Mouse (Mus musculus) olfactory bulb, adult 2 months (tissue): ENCODE measurements around the gene Zbtb6. TPM values are rescaled to one million over a fixed set of nuclear protein-coding genes. Genes with fewer than 3 reads are reported as not detected.

Experiments used
- H3K27ac ChIP-seq: fragments of 200-500 bp; 2 replicates; pipeline ENCODE4 v1.5.1; 2012; ENCODE audit warnings: low read depth, low read length; ENCODE audit not compliant: insufficient read depth
- H3K4me1 ChIP-seq: fragments of 200-500 bp; 2 replicates; pipeline ENCODE4 v1.6.1; 2012; ENCODE audit warnings: low read length; ENCODE audit not compliant: control insufficient read depth, insufficient read depth
- H3K4me3 ChIP-seq: fragments of 200-500 bp; 2 replicates; pipeline ENCODE4 v1.5.1; 2012; ENCODE audit warnings: mild to moderate bottlenecking, low read depth, low read length, moderate library complexity; ENCODE audit not compliant: insufficient read depth
- CTCF ChIP-seq: fragments of 200-500 bp; IDR thresholded peaks from 2 replicates; pipeline ENCODE4 v1.5.1; 2012; ENCODE audit warnings: low read depth, mild to moderate bottlenecking, low read length, moderate library complexity; ENCODE audit not compliant: insufficient read depth
- POLR2A ChIP-seq: fragments of 200-500 bp; IDR thresholded peaks from 2 replicates; pipeline ENCODE4 v1.6.1; 2012; ENCODE audit warnings: mild to moderate bottlenecking, low read depth, low read length, moderate library complexity; ENCODE audit not compliant: insufficient read depth
- WGBS: fragments of 180-500 bp; shearing (Covaris S2); methylation state at CpG from one replicate; pipeline ENCODE4 v1.1.7; 2018; 5-methylcytosine and 5-hydroxymethylcytosine counted together
- polyA plus RNA-seq: library from polyadenylated mRNA; stranded (reverse); fragments of >200 nt; gene quantifications from 2 replicates; pipeline ENCODE4 v1.2.4, GENCODE M21; 2012; ENCODE audit warnings: low replicate concordance; ENCODE audit not compliant: missing spikeins, insufficient read depth, insufficient read length

Zbtb6 gene
- polyA plus RNA-seq, 1 experiment: not detected

DNA sequence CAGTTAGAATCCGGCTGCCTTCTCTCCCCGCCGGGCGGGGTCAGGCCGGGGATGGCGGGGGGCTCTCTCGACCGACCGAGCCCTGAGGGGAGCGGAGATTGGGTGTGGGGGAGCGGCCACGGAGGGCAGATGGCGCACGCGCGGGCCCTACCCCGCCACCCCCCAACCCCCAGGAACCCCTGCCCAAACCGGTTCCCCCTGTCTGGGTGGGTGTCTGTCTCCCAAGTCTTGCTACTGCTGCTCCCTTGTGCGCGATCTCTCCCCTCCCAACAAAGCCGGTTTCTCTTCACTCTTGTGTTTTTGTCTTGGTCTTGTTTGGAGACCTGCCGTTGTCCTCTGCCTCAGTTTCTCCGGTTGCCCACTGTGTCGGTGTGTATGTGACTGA, 9.4 kb upstream of the Zbtb6 start:
- H3K4me1 ChIP-seq: peaks cover 9% of the 10 kb centered on the region; the same call in 1 of the 2 replicates
- peak overlapping the region; percentile 46; the same call in 1 of the 2 replicates for H3K27ac ChIP-seq
- TF ChIP-seq CTCF: no peak
- no peak for TF ChIP-seq POLR2A
- under 1% methylated on average over 14 of the region's 24 CpGs for WGBS
- peak overlapping the region; percentile 90 for H3K4me3 ChIP-seq

DNA sequence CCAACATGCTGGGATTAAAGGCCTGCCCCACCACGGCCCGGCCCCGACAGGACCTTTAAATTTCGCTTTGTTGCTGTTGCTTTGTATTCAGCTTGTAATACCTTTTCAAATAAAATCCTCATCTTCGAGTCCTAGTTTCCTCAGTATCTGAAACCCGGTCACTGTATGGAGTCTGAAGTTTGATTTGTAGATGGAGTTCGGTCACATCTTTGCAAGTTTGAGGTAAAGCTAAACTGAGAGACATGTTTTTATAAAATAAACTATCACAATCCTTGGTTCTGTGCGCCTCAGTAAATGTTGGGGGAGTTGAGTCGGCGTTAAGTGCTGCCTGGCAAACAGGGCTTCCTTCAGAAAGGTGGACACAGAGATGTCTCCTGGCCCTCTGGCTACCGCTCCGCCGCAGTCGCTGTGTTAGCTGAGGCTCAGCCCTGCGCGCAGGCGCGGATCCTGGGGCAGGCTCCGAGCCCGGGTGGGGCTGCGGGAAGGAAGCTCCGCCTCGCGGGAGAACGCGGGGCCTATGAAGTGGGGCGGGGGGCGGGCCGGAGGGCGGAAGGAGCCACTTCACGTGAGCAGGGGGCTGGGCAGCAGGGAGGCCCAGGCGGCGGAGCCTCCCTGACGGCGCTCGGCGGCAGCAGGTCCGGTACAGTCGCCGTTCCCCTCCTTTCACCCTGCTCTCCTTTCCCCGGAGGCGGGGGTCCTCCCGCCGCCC, 8.8 kb upstream of the Zbtb6 start:
- Histone ChIP-seq H3K4me1 (peaks cover 9% of the 10 kb centered on the region; the same call in 1 of the 2 replicates), H3K27ac (peak overlapping the region; percentile 46), H3K4me3 (peak overlapping the region; percentile 90)
- WGBS: 5% methylated on average over 44 of the region's 44 CpGs
- no peak for TF ChIP-seq CTCF
- TF ChIP-seq POLR2A: peak; percentile 91

DNA sequence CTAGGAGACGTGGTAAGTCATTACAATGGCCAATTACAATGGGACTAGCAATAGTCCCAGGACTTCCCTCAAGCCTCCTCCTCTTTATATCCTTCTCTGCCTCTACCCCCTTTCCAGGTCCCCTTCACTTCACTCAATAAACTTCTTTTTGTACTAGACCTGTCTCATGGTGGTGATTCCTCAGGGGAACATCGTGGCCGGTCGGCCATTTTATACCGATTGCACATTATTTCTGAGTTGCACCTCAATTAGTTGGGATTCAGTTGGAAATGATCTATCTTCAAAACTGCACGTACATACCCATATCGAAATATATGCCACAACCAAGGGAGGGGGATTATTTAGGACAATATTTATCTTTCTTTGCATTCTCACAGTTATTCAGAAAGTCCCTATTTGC, 11.4 kb downstream of the Zbtb6 start:
- TF ChIP-seq CTCF (no peak), POLR2A (no peak)
- Histone ChIP-seq H3K27ac (no peak overlapping the region), H3K4me1 (no peaks in the 10 kb centered on the region), H3K4me3 (no peak overlapping the region)
- 21% methylated on average over 7 of the region's 7 CpGs for WGBS

DNA sequence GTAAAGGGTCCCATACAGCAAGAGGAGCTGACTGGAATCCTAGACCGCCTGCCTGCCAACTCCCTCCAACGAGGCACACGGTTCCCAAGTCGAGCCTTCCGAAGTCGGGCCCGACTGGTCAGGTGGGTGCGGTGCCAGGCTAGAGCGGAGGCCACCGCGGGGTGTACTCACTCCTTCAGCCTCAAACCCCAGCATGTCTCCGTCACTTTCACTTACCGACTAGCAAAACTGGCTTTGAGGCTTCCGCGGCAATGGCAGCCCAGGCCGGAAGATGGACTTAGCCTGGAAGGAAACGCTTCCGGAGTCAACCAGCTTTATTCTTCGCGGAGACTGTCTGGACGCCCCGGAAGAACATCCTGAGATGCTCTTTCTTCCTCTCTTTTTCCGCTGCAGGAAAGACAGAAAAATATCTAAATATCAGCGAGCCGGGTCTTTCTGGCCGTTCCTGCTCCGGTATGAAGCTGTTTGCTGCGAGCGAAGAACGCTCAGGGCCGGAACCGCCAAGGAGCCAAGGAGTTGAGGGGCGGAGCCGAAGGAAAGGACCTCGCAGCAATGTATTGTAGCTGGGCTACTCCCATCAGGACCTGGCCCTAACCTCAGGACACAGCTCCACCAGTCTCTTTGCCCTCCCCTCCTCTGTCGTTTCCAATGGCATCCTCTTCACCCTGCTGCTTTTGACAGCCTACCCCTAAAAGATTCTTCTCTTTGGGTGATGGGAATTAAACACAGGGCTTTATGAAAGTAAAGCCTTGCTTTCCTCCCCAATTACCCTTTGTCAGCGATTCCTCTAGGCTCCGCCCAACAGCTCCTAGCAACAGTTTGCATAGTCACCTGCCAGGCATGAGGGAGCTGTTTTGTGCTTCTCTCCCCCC, 12.1 kb downstream of the Zbtb6 start:
- TF ChIP-seq POLR2A (peak; percentile 47), CTCF (no peak)
- Histone ChIP-seq H3K4me1 (no peaks in the 10 kb centered on the region), H3K27ac (peak overlapping the region; percentile 83), H3K4me3 (peak overlapping the region; percentile 74)
- WGBS: under 1% methylated on average over 38 of the region's 38 CpGs

DNA sequence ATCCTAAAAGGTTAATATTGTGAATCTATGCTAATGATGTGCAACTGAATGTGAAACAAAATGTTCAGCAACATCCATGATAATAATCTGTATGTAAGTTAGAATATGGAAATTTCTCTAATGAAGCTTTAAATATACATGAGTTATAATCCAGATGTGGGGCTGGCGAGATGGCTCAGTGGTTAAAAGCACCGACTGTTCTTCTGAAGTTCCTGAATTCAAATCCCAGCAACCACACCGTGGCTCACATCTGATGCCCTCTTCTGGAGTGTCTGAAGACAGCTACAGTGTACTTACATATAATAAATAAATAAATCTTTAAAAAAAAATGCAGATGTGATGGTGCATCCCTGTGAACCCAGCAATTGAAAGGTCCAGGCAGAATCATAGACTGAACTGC, 19.3 kb downstream of the Zbtb6 start:
- Histone ChIP-seq H3K4me1 (no peaks in the 10 kb centered on the region), H3K27ac (no peak overlapping the region), H3K4me3 (no peak overlapping the region)
- WGBS: 27% methylated on average over 3 of the region's 3 CpGs
- TF ChIP-seq POLR2A (no peak), CTCF (no peak)

DNA sequence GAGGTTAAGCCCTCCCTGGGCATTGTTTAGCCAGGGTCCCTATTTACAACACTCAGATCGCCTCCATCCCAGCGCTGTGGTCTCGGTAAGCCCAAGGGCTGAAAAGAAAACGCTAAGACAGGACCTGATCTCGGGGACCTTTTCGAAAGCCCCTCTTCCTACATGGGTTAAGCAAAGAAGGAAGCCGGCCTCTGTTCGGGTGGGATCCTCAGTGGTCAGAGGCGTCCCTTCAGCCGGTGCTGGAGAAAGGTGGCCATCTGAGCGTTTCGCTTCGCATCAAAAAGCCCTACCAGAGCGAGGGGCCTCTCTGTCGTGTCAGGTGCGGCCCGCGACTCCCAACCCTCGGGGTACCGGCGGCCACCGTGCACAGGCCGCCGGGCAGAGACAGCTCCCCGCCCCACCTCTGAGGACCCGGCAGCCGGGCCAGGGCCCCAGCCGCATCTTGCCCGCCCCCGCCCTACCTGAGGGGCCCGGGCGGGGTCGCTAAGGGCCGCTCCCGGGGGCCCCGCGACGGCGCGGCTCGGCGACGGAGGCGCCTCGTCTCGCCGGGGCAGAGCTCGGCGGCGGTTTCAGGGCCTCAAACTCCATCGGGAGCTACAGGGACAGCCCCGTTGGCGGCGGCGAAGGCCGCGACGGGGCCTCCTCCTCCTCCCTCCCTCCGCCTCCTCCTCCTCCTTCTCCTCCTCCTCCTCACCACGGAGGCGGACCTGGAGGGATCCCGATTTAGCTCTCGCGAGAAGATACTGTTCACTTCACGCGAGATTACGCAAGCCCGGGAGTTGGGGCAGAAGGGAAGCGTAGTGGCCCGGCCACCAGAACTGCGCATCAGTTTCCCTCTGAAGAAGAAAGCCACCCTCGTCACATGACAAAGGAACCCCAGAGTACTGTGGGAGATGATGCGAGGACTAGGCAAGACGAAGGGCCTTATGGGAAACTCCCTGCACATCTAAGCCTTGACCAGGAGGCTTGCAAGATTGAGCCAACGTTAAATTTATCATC, 20.4 kb downstream of the Zbtb6 start, which contains the start of gene Rc3h2:
Rc3h2 (minus strand) TSS at position 598 of the 999 bp plus-strand sequence.
- TF ChIP-seq CTCF (no peak), POLR2A (peak; percentile 94)
- Histone ChIP-seq H3K4me3 (peak within 1 kb of the TSS; percentile 68), H3K27ac (peak within 1 kb of the TSS; percentile 69), H3K4me1 (no peaks in the 10 kb centered on the region)
- WGBS: under 1% methylated on average over 75 of the region's 75 CpGs

DNA sequence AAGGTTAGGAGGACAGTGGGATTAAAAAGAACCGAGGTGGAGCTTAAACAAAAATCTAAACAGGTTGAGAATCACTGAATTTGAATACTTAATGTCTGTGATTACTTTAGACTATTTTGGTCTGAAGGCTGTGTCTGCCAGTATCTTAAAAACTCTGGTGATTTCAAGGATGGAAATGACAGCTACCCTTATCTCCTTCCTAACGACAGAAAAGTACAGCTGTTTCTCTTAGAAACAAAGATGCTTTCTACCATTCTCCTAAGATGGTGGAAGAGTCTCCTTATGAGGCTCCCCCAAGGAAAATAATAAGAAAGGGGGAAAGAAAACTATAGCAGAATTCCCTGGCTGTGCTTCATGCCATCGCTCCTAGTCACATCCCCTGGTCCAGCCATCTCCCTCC, 21.1 kb downstream of the Zbtb6 start:
- Histone ChIP-seq H3K4me1 (no peaks in the 10 kb centered on the region), H3K4me3 (peak overlapping the region; percentile 68), H3K27ac (peak overlapping the region; percentile 52)
- no peak for TF ChIP-seq POLR2A
- no peak for TF ChIP-seq CTCF
- WGBS: 3% methylated on average over 3 of the region's 3 CpGs

DNA sequence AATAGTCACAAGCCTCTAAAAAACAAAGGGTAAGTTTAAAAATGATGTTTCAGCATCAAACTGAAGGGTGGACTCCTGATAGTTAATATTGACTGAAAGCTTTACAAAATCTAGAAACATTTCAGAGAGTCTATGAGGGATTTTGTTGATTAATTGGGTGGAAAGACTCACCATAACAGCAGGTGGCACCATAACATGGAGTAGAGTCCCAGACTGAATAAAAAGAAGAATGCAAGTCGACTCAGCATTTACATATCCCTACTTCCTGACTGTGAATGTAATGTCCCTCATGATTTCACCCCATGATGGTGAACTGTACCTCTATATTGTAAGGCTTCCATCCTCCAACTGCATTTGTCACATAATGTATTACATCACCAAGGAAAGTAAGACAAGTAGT, 47.4 kb downstream of the Zbtb6 start:
- no peak overlapping the region for H3K27ac ChIP-seq
- WGBS: 15% methylated on average over 1 of the region's 1 CpGs
- TF ChIP-seq CTCF (no peak), POLR2A (no peak)
- no peak overlapping the region for H3K4me3 ChIP-seq
- H3K4me1 ChIP-seq: no peaks in the 10 kb centered on the region

DNA sequence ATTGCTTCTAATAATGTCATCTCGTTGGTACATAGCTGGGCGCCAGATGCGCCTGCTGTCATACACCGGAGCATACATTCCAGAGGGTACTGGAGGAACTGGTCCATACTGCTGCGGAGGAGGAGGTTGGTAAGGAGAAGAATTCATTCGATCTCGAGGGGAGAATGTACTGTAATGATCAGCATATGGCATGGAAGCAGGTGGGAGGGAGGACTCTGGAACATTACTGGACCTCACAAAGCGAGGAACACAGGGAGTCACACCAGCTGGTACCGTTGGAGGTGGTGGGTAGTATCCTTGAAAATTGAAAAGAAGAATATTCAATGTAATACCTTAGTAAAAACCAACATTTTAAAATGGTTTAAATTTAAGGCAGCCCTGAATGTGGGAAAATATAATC, 60.0 kb downstream of the Zbtb6 start:
- no peak overlapping the region for H3K4me3 ChIP-seq
- no peak for TF ChIP-seq POLR2A
- TF ChIP-seq CTCF: no peak

More for the DNA sequence above, 60.0 kb downstream of the Zbtb6 start:
- Histone ChIP-seq H3K27ac (no peak overlapping the region), H3K4me1 (no peaks in the 10 kb centered on the region)
- 94% methylated on average over 9 of the region's 9 CpGs for WGBS
